Mouse (Mus musculus) ES-E14 (cell line): ENCODE results near the gene Adipor1.
"Not testable (repeated sequence)": the region's sequence is repeated elsewhere in the genome, so short reads cannot be mapped to it uniquely, and the experiment has no call there.

Source experiments
- HCFC1 ChIP-seq: IDR thresholded peaks from 2 replicates; pipeline ENCODE4 v1.6.1; 2012; ENCODE audit warnings: low read length, inconsistent platforms, borderline replicate concordance; ENCODE audit not compliant: insufficient read depth
- MAFK ChIP-seq: IDR thresholded peaks from 2 replicates; pipeline ENCODE4 v1.6.1; 2014; ENCODE audit warnings: mild to moderate bottlenecking, low read depth, low read length, inconsistent platforms; ENCODE audit not compliant: insufficient read depth
- ZC3H11A ChIP-seq: IDR thresholded peaks from 2 replicates; pipeline ENCODE4 v1.6.1; 2012; ENCODE audit warnings: low read depth, mild to moderate bottlenecking, inconsistent platforms, low read length, borderline replicate concordance
- ZNF384 ChIP-seq: IDR thresholded peaks from 2 replicates; pipeline ENCODE4 v1.6.1; 2012; ENCODE audit warnings: low read depth, low read length, inconsistent platforms

GRCm38 (mm10) chr1:134441737-134442136, 26.6 kb downstream of the Adipor1 start:
- TF ChIP-seq ZNF384, MAFK, ZC3H11A, HCFC1: not testable (repeated sequence)
